Mouse (Mus musculus) small intestine, adult 10 weeks (tissue): ENCODE results near the gene Fem1b. TPM values are rescaled to one million over a fixed set of nuclear protein-coding genes. Genes with fewer than 3 reads are reported as not detected.

ENCODE experiments used
- polyA plus RNA-seq: library from polyadenylated mRNA; stranded (reverse); fragments of 350-450 nt; fragmentation: Illumina TruSeq; extraction: RNeasy Lipid Tissue Mini Kit (QIAGEN cat#74804); gene quantifications from one replicate; pipeline ENCODE4 v1.2.3, GENCODE M21; 2014; ENCODE audit warnings: low replicate concordance

Fem1b gene
- polyA plus RNA-seq: 28.3 TPM

DNA sequence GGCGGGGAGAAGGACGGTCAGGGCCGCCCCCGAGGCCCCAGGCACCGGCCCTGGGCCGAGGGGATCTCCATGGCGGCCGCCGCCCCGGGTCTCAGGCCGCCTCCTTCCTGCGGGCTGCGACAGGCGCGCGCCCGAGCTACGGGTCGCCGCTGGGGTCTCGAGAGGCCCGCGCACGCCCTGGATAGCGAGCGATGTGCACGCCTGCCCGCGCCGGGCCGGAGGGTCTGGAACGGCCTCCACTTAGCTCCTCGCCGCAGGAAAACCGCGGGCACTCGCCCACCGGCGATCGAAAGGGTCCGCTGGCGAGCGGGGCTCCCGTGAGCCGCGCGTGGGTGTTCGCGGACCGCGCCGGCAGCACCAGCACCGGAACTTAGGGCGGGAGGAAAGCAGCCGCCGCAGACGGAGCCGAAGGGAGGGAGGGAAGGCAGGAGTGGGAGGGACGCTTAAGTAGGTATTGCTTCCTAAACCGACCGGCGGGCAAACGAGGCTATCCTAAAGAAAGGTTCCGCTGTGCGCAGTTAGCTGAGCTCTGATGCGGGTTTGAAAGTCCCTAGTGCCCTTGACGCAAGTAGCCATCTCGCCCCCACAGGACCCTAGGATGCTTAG, at the start of gene Fem1b:
TSS of gene Fem1b (minus strand) at position 419 of the 606 bp plus-strand sequence.

DNA sequence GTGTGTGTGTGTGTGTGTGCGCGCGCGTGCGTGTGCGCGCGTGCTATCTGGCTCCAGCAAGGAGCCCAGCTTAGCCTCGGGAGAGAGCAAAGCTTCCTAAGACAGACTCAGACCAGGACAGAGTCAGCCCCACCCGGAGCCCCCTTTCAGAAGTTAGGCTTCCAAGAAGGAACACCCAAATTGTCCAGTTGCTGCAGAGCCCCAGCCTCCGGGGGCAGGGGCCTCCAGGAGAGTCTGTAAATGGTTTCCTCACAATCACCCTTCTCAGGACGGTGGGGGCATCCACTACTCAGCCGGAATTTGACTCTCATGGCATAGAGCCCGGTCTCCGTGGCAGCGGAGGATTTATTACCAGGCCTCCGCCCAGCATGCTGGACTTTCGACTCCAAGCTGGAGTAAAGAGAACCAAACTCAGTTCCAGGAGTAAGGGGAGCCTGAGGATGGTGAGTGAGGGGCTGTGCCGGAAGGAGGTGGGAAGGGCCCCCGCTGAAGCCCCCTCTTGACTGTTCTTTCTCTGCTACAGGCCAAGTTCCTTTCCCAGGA, 46.1 kb upstream of the Fem1b start, which contains the start of gene Calml4:
TSS of gene Calml4 (plus strand) at position 362 of the 543 bp plus-strand sequence.

DNA sequence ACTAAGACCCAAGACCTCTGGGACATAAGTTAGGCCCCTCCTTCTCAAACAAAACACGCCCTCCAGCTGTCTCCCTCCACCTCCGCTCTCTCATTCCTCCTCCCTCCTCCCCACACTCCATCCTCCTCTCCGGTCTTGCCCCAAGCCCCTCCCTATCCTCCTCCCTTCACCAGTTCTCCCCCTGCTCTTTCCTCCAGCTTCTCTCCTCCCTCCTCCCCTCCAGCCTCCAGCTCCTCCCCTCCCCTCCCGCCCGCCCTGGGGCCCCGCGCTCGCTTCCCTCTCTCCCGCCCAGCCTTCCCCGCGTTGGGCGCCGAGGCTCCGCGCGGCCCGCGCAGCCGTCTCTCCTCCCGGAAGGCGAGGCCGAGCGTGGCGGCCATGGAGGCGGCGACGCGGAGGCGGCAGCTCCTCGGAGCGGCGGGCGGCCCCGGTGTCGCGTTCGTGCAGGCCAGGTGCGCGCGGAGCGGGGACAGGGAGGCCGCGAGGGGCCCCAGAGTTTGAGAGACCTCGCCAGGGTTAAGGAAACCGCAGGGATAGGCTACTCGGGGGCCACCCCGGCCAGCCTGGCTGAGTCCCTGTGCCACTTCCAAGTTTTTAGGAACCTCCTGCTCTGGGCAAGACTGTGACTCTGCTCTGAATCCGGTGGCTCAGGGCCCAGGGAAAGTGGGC, 26.9 kb upstream of the Fem1b start, which contains the start of gene Cln6:
TSS of gene Cln6 (plus strand) at position 280 of the 666 bp plus-strand sequence.

Other genes starting within 250 kb of the Fem1b start
- not detected for gene Itga11, start 134.1 kb downstream of the Fem1b start, polyA plus RNA-seq
- gene Cln6, start 26.9 kb upstream of the Fem1b start, polyA plus RNA-seq: 6.5 TPM
- gene Calml4, start 46.1 kb upstream of the Fem1b start, polyA plus RNA-seq: 649 TPM
- gene Pias1, start 176.0 kb upstream of the Fem1b start, polyA plus RNA-seq: 21.9 TPM